Mouse (Mus musculus) erythroblast, embryonic 14.5 days (primary cell): ENCODE data around the gene Apoa4.

Experiments used
- GATA1 ChIP-seq: IDR thresholded peaks from 2 replicates; pipeline ENCODE4 v1.6.1; 2012; ENCODE audit warnings: low read length, inconsistent platforms, mixed read lengths
- TAL1 ChIP-seq: IDR thresholded peaks from 3 replicates; pipeline ENCODE4 v1.6.1; 2012; ENCODE audit warnings: low read length, inconsistent platforms, mixed read lengths

DNA sequence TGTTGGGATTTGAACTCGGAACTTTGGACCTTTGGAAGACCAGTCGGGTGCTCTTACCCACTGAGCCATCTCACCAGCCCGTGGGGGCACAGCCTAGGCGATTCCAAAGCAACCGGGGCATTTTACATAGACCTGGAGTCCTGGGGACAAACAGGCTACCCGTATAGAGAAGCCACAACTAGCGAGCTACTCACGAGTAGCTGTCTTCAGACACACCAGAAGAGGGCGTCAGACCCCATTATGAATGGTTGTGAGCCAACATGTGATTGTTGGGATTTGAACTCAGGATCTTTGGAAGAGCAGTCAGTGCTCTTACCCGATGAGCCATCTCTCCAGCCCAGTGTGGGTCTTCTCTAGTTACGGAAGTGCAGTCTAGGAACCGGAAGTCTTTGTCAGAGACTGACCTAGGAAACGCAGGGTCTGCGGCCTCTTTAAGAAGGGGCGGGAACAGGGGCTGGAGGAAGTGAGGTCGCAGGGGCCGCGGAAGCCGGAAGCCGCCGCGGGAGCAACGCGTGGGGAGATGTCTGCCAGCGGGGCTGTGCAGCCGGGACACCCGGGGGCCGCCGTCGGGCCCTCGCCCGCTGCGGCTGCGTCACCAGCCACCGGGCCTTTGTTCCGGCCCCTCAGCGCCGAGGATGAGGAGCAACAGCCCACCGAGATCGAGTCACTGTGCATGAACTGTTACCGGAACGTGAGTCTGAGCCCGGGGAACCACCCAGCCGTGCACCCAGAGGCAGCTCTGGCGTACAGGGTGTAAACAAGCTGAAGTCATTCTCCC lies 32.4 kb downstream of the Apoa4 start, which contains the start of gene Zpr1:
- TF ChIP-seq GATA1 (no peak), TAL1 (no peak)
